Comparison of ENCODE assay signal across 8 mouse cellular contexts in the genomic region with DNA sequence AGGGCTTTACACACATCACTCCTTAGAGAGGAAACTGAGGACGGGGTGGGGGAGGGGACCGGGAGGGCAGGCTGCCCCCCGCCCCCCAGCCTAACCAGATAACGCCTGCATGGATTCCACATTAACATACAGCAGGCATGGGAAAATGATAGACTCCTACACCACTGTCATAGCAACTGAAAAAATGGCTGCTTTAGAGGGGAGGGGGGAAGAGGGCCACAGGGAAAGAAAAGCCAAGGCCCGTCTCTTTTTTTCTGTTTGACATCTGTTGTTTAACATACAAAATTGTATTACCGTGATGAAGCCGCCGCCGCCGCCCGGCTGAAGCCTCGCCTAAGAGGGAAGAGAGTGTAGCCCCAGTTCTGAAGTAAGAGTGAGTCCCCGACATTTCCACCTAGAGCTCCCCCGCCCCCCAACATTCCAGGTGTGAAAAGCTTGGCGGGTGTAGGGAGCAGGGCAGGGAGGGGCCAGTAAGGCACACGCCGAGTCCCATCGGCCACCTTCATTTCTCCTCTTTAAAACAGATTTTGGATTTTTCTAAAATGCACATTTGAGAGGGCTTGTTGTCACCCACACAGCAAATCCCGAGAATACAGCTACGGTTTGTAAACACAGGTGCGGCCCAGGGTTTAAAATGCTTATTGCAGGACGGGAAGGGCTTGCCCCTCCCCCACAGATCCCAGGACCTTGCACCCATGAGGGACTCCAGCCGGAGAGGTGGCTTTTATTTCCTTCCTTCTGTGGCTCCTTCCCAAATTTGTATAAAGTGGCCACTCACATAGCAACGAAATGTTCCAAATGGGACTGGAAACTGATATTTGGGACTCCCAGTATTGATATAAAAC.
DNase-seq lines count a peak whose midpoint lies in the region; ATAC-seq and TF ChIP-seq lines count a peak whose summit lies in the region.

No protein-coding gene starts in this region.

- TF ChIP-seq CTCF in heart, postnatal 0 days (IDR thresholded peaks at IDR 0.05; ENCODE audit: low read depth): no peak
- TF ChIP-seq CTCF in hindbrain, postnatal 0 days (IDR thresholded peaks at IDR 0.05; ENCODE audit: low read depth): no peak
- no peak for TF ChIP-seq CTCF in cerebellum, adult 2 months (IDR thresholded peaks at IDR 0.05; ENCODE audit: borderline replicate concordance, insufficient read depth, low read depth, low read length)

- peak overlapping the region; percentile 21 for H3K4me3 ChIP-seq in heart, postnatal 0 days (ENCODE audit: low read depth, low read length)
- peak overlapping the region; percentile 15 for H3K4me3 ChIP-seq in hindbrain, postnatal 0 days (ENCODE audit: low read length)
- H3K4me3 ChIP-seq in neural tube, embryonic 11.5 days (ENCODE audit: low read depth, low read length): 0 out of 2 replicates have a peak overlapping the region, but pooled peaks have one; percentile 0
- H3K4me3 ChIP-seq in cerebellum, adult 2 months (replicated peaks; ENCODE audit: insufficient read depth, low read depth, low read length): no peak overlapping the region

- TF ChIP-seq EP300 in heart, postnatal 0 days (IDR thresholded peaks at IDR 0.05; ENCODE audit: low read depth): no peak

- peak overlapping the region; percentile 53 for H3K4me2 ChIP-seq in heart, postnatal 0 days (ENCODE audit: low read depth, low read length)
- H3K4me2 ChIP-seq in hindbrain, postnatal 0 days (ENCODE audit: low read depth, low read length): peak overlapping the region; percentile 31
- peak overlapping the region; percentile 48 for H3K4me2 ChIP-seq in neural tube, embryonic 11.5 days (ENCODE audit: low read depth)

- H3K27me3 ChIP-seq in heart, postnatal 0 days (ENCODE audit: control insufficient read depth, insufficient read depth, low read length): peaks cover 56% of the 10 kb centered on the region
- H3K27me3 ChIP-seq in hindbrain, postnatal 0 days (ENCODE audit: insufficient read depth, low read length): peaks cover 37% of the 10 kb centered on the region
- H3K27me3 ChIP-seq in neural tube, embryonic 11.5 days (ENCODE audit: control insufficient read depth, insufficient read depth, low read length): peaks cover 3% of the 10 kb centered on the region; the same call in 1 of the 2 replicates
- peaks cover 4% of the 10 kb centered on the region; the same call in 1 of the 2 replicates for H3K27me3 ChIP-seq in cerebellum, adult 2 months (ENCODE audit: control insufficient read depth, insufficient read depth, low read length)

- ATAC-seq in heart, postnatal 0 days (ENCODE audit: insufficient read depth, low read depth): no peak
- no peak for ATAC-seq in hindbrain, postnatal 0 days
- ATAC-seq in neural tube, embryonic 11.5 days (ENCODE audit: insufficient read depth, low FRiP score, low TSS enrichment): peak; percentile 48; the same call in 1 of the 2 replicates
- no peak for ATAC-seq in CD4-positive, CD25-positive, alpha-beta regulatory T cell, adult 4 months

- no peaks in the 10 kb centered on the region for H3K36me3 ChIP-seq in heart, postnatal 0 days (replicated peaks; ENCODE audit: control insufficient read depth, insufficient read depth, low read length)
- no peaks in the 10 kb centered on the region for H3K36me3 ChIP-seq in hindbrain, postnatal 0 days (ENCODE audit: insufficient read depth, low read length)
- no peaks in the 10 kb centered on the region for H3K36me3 ChIP-seq in neural tube, embryonic 11.5 days (ENCODE audit: control insufficient read depth, insufficient read depth, low read length)

- no peaks in the 10 kb centered on the region for H3K9me3 ChIP-seq in heart, postnatal 0 days (replicated peaks; ENCODE audit: control insufficient read depth, low read length)
- H3K9me3 ChIP-seq in hindbrain, postnatal 0 days (ENCODE audit: low read length): no peaks in the 10 kb centered on the region
- H3K9me3 ChIP-seq in neural tube, embryonic 11.5 days (ENCODE audit: control insufficient read depth, low read length): no peaks in the 10 kb centered on the region

- TF ChIP-seq POLR2A in cerebellum, adult 2 months (IDR thresholded peaks at IDR 0.05; ENCODE audit: borderline replicate concordance, insufficient read depth, low read length): no peak

- 0 out of 2 replicates have a peak, but pooled peaks cover 4% of the 10 kb centered on the region for H3K4me1 ChIP-seq in heart, postnatal 0 days (ENCODE audit: control insufficient read depth, insufficient read depth)
- no peaks in the 10 kb centered on the region for H3K4me1 ChIP-seq in hindbrain, postnatal 0 days (ENCODE audit: insufficient read depth, low read length)
- H3K4me1 ChIP-seq in neural tube, embryonic 11.5 days (ENCODE audit: control insufficient read depth, insufficient read depth, low read length): peaks cover 18% of the 10 kb centered on the region
- H3K4me1 ChIP-seq in cerebellum, adult 2 months (ENCODE audit: control insufficient read depth, insufficient read depth, low read length): no peaks in the 10 kb centered on the region

- WGBS in heart, postnatal 0 days: 4% methylated on average over 24 of the region's 24 CpGs
- 4% methylated on average over 24 of the region's 24 CpGs for WGBS in hindbrain, postnatal 0 days
- under 1% methylated on average over 24 of the region's 24 CpGs for WGBS in neural tube, embryonic 11.5 days
- WGBS in cerebellum, adult 2 months: 7% methylated on average over 24 of the region's 24 CpGs

- H3K27ac ChIP-seq in heart, postnatal 0 days (ENCODE audit: low read depth): no peak overlapping the region
- H3K27ac ChIP-seq in hindbrain, postnatal 0 days: no peak overlapping the region
- peak overlapping the region; percentile 1; the same call in 1 of the 2 replicates for H3K27ac ChIP-seq in neural tube, embryonic 11.5 days (ENCODE audit: low read depth, low read length)
- no peak overlapping the region for H3K27ac ChIP-seq in cerebellum, adult 2 months (ENCODE audit: insufficient read depth, low read length)

- intact Hi-C loops in heart, postnatal 14 days (cut with DNase I): no loop called here

- no peak for DNase-seq in heart, postnatal 0 days (ENCODE audit: low spot score)
- no peak for DNase-seq in heart, postnatal 14 days
- peak; percentile 61 for DNase-seq in embryo, embryonic 10 days (ENCODE audit: low spot score)
- DNase-seq in hindbrain, postnatal 0 days (ENCODE audit: low spot score): no peak
- peak; percentile 52 for DNase-seq in neural tube, embryonic 11.5 days (ENCODE audit: low spot score)
- no peak for DNase-seq in cerebellum, adult 2 months
- DNase-seq in kidney, adult 11 months: no peak

- no peak overlapping the region for H3K9ac ChIP-seq in heart, postnatal 0 days (replicated peaks; ENCODE audit: low read depth, low read length)
- H3K9ac ChIP-seq in hindbrain, postnatal 0 days (replicated peaks; ENCODE audit: low read length): no peak overlapping the region
- H3K9ac ChIP-seq in neural tube, embryonic 11.5 days (ENCODE audit: low read length): peak overlapping the region; percentile 32; the same call in 1 of the 2 replicates

Comparison
In these comparisons a context has a peak if more than half of its experiments do, and no peak if none do; other contexts are left out.
1. DNase-seq: peak in embryo, embryonic 10 days (single experiment) and neural tube, embryonic 11.5 days (single experiment); none in heart, postnatal 0 days (single experiment), heart, postnatal 14 days (0 of 2), hindbrain, postnatal 0 days (single experiment), cerebellum, adult 2 months (0 of 2) and kidney, adult 11 months (single experiment).
2. Peak in every context shown above with its lines, with median percentiles within 50 percentile points of each other: H3K4me2 ChIP-seq.